Mouse (Mus musculus) T-helper 17 cell (primary cell): ENCODE measurements around the gene Zdhhc7.

ENCODE experiments used
- in situ Hi-C, 2 experiments: fragments of 300-600 bp; cut with MboI, MseI; formaldehyde crosslinking; loops; 1 replicate in 1 of 2; 2 replicates in 1 of 2; pipeline ENCODE4 v1.15.1; 2025; ENCODE audit warnings: high pct_unique_total_duplicates in 2 of 2

The Zdhhc7 gene

GRCm38 (mm10) chr8:120101068-120101972, at the start of gene Zdhhc7:
Gene Zdhhc7 (minus strand): TSS chr8:120101482.
- in situ Hi-C loops = no loop called here

GRCm38 (mm10) chr8:120150028-120150427, 48.7 kb upstream of the Zdhhc7 start:
- in situ Hi-C loops = no loop called here

GRCm38 (mm10) chr8:120146051-120146450, 44.8 kb upstream of the Zdhhc7 start:
- in situ Hi-C loops = no loop called here

- in situ Hi-C loops = loop anchor here in 1 of 2 experiments (5.0 kb wide), 1 partner anchor 1513 kb away; no protein-coding TSS in a partner anchor
Observed at GRCm38 (mm10) chr8:120144652-120145301, 43.5 kb upstream of the Zdhhc7 start.

- in situ Hi-C loops = loop anchor here in 1 of 2 experiments (5.0 kb wide), 1 partner anchor 1513 kb away; no protein-coding TSS in a partner anchor
Observed at GRCm38 (mm10) chr8:120143911-120144651, 42.8 kb upstream of the Zdhhc7 start.

GRCm38 (mm10) chr8:120140769-120141168, 39.5 kb upstream of the Zdhhc7 start:
- in situ Hi-C loops = loop anchor here in 1 of 2 experiments (5.0 kb wide), 1 partner anchor 1517 kb away; no protein-coding TSS in a partner anchor

GRCm38 (mm10) chr8:120138958-120139357, 37.7 kb upstream of the Zdhhc7 start:
- in situ Hi-C loops = no loop called here

- in situ Hi-C loops = no loop called here
Observed at GRCm38 (mm10) chr8:120136618-120137017, 35.3 kb upstream of the Zdhhc7 start.

GRCm38 (mm10) chr8:120135687-120136086, 34.4 kb upstream of the Zdhhc7 start:
- in situ Hi-C loops = no loop called here

GRCm38 (mm10) chr8:120133169-120133568, 31.9 kb upstream of the Zdhhc7 start:
- in situ Hi-C loops = no loop called here

GRCm38 (mm10) chr8:120131158-120131557, 29.9 kb upstream of the Zdhhc7 start:
- in situ Hi-C loops = no loop called here

GRCm38 (mm10) chr8:120129547-120129946, 28.3 kb upstream of the Zdhhc7 start:
- in situ Hi-C loops = no loop called here

GRCm38 (mm10) chr8:120126357-120127161, 25.3 kb upstream of the Zdhhc7 start:
- in situ Hi-C loops = no loop called here

GRCm38 (mm10) chr8:120124836-120125389, 23.6 kb upstream of the Zdhhc7 start:
- in situ Hi-C loops = no loop called here

- in situ Hi-C loops = no loop called here
Observed at GRCm38 (mm10) chr8:120124261-120124660, 23.0 kb upstream of the Zdhhc7 start.

GRCm38 (mm10) chr8:120120951-120121350, 19.7 kb upstream of the Zdhhc7 start:
- in situ Hi-C loops = no loop called here

- in situ Hi-C loops = no loop called here
Observed at GRCm38 (mm10) chr8:120119931-120120330, 18.6 kb upstream of the Zdhhc7 start.

GRCm38 (mm10) chr8:120119429-120119828, 18.1 kb upstream of the Zdhhc7 start:
- in situ Hi-C loops = no loop called here

GRCm38 (mm10) chr8:120118847-120119246, 17.6 kb upstream of the Zdhhc7 start:
- in situ Hi-C loops = no loop called here

- in situ Hi-C loops = no loop called here
Observed at GRCm38 (mm10) chr8:120118162-120118561, 16.9 kb upstream of the Zdhhc7 start.

- in situ Hi-C loops = no loop called here
Observed at GRCm38 (mm10) chr8:120116600-120116999, 15.3 kb upstream of the Zdhhc7 start.
